Mouse (Mus musculus) spleen, postnatal 4 days (tissue): ENCODE measurements around the gene Ngdn.
"Not testable (repeated sequence)": the region's sequence is repeated elsewhere in the genome, so short reads cannot be mapped to it uniquely, and the experiment has no call there.

Source experiments
- DNase-seq, 2 experiments: peaks; one replicate each; pipeline ENCODE4 v3.0.0; 2022; ENCODE audit warnings: low spot score in 2 of 2

Gene Ngdn

DNA sequence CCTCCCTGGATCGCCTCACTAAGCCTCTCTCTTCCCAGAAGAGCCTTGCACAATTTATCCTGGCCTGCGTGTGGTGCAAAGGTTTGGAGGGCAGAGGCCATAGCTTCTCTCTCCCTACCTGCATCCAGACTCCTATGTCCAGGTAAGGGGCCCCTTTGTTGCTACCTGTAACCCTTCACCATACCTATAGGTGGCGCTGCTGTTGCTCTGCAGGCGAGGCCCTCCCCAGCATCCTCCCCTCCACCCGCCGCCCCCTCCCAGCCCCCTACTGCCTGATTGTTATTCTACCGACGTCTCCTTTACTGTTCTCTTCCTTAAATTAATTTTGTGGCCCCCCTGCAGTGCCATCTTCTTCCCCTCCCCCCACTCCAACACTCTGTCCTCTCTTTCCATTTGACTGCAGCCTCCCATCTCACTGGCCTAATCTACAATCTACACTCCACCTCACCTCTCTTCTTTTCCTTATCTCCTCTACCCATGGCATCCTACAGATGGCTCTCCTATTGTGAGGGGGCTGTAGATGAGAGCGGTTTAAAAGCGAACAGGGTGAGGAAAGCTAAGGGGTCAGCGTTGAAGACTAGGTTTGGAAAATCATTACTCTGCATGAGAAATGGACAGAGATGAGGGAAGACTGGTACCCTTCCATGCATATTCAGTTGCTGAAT, 13.9 kb downstream of the Ngdn start:
- DNase-seq: peak; percentile 26 to 65

DNA sequence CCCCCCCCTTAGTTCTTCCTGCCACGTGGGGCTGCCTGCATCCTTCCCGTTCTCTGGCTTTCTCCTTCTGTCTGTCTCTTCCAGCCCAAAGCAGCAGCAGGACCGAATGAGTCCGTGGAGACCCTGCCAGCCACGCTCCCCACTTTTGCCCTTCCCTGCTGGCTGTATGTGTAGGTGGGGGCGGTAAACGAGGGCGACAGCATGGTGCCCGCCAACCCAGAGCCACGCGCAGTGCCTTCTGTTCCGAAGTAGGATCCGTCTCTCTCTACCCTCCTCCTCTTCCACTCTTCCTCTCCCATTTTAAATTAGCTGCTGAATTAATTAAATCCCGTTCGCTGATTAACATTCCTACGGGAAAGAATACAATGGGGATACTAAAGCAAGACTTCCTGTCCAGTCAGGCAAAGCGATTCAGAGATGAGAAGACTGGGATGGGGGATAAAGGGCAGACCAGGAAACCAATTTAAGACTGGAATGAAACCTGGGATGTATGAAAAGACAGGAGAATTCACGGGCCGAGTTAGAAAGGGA, 17.5 kb downstream of the Ngdn start:
- DNase-seq: no peak

DNA sequence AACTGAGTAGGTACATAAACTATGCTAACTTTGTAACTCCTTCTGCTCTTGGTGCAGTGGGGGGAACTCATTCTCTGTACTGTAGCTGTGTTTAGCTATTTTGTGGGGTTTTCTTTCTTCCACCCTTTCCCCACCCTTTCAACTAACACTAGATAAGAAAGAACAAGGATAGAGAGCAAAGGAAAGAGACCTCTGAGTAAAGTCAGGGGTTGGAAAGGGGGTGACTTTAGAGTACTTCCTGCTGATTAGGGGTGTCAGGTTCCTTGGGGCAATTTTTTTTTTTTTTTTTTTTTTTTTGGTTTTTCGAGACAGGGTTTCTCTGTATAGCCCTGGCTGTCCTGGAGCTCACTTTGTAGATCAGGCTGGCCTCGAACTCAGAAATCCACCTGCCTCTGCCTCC, 28.4 kb downstream of the Ngdn start:
- DNase-seq: not testable (repeated sequence)

DNA sequence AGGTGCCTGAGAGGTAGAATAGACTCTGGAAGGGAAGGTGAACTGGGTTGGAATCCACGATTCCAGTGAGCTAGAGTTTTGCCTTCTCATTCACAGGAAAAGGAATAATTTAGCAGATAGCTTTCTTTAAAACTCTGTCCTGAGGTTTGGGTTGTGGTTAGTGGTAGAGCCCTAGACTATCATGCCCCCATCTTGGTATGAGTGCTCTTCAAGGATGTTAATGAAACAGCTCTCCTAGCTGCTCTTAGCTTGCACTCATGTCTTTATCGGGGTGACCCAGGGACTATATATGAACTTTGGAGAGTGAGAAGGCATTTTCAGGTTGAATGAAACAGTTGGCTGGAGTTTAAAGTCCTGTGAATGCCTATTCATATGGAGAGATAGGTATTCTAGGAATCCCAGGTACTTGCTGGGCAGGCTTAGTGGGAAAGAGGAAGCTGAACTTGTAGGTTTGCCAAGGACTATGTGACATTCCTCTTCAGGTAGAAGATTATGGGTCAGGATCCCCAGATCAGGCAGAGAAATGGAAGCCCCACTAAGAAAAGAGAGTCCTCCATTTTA, 32.8 kb downstream of the Ngdn start:
- no peak for DNase-seq

DNA sequence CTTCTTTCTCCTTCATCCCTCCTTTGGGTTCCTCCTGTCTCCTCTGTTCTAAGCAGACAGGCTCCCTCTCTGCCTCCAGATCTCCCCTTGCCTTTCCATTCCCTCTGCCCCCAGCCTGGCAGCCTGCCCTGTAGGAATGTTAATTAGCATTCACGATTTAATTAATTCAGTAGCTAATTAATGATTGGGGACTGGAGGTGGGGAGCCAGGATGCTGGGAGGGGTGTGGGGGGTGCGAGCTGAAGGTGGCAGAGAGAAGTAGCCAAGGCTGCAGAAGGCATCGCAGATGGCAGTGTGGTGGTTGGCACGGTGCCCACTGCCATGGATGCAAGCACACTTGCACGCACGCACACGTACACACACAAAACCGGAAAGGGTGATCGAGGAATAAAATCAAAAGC, 37.2 kb downstream of the Ngdn start:
- no peak for DNase-seq

DNA sequence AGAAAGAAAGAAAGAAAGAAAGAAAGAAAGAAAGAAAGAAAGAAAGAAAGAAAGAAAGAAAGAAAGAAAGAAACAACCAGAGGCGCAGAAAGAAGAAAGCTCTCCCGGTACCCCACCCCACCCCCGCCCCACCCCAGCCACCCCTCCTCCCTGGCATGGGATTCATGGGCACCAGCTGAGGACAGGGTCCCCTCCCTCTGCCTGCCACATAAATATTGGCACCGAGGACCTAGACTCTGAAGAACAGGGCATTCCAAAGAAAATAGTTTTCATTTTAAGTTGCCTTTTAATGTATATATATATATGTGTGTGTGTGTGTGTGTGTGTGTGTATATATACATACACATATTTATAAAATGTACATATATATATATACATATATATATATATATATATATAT, 37.8 kb downstream of the Ngdn start:
- DNase-seq: no peak

DNA sequence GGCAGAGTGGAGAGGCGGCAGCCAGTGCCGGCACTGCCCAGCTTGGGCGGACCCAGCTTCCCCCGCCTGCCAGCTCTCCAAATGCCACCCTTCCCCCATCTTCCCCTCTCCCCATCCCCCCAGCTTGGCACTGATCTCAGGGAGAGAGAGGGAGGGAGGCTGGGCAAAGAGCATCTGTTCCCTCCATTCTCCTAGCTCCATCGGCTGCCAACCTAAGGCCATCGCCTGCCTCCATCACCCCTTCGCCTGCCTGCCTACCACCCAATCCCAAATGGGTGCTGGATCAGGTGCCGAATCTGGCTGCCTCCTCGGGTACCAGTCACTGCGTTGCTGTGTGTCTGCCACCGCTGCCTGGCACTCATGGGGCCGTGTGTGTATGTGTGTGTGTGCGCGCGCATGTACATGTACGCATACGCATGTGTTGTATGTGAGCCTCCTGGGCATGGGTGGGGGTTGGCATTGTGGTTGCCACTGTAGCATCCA, 38.5 kb downstream of the Ngdn start:
- DNase-seq: no peak

DNA sequence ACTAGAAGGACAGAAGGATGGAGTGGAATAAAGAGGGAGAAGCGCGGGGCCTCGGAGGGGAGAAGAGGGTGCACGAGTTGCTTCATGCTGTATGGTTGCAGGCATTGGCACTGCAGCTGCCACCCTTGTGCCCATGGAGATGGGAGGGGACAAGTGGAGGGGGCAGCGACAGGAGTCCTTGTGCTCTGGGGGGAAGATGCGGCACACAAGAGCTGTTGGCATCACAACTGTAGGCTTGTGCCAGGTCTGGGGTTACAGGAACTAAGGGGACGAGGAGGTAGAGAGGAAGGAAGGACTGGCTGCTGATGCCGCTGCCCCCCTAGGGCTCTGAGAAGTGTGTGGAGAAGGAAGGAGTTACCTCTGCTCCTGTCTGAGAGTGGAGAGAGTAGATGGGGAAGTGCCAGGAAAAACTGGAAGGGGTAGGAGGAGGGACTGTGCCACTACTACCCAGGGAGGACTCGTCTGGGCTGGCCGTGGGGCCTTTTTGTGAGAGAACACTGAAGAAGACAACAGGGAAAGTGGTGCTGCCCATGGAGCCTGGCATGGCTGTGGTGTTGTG, 39.0 kb downstream of the Ngdn start:
- no peak for DNase-seq

DNA sequence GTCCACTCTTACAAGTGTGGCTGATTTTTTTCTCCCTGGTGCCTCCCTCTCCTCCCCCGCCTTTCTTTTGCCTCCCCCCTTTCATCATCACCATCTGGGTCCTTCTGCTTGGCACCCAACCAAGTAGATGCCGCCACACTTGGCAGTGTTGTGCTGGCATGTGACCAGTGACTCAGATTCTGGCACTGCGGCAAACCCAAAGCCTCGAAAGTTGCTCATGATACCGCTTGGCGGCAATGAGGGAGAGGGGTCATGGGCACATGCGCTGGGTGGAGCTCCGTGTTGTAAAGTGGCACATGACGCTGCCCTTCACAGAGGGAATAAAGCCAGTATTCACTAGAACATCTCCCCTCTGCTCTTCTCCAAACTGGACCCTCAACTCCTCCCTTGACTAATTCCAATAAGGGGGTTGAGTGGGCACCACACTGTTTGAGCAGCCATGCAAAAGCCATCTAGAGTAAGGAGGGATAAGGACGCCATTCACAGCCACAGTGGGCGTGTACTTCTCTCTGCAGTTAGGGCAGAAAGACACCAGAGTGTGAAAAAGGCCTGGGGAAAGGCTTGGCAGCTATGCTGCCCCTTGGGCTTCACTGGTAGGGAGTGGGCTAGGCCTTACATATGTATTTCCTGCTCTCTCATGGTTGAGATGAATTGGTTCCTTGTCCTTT, 40.0 kb downstream of the Ngdn start:
- DNase-seq: no peak

DNA sequence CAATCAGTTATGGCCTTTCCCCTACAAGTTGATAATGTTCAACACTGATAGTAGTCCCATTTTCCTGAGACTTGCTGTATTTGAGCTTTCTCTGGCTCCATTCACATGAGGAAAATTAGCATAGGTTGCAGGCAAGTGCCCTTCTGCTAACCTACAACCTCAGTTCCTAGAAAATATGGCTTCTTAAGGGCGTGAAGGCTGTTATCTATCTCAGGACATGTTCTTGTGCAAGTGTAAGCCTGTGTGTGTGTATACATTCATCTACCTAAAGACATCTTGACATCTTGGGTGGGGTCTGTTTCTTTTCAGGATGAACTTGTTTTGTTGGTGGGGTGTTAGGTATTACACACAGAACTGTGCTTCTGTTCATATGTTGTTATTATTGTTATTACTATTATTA, 43.8 kb downstream of the Ngdn start:
- DNase-seq: no peak

DNA sequence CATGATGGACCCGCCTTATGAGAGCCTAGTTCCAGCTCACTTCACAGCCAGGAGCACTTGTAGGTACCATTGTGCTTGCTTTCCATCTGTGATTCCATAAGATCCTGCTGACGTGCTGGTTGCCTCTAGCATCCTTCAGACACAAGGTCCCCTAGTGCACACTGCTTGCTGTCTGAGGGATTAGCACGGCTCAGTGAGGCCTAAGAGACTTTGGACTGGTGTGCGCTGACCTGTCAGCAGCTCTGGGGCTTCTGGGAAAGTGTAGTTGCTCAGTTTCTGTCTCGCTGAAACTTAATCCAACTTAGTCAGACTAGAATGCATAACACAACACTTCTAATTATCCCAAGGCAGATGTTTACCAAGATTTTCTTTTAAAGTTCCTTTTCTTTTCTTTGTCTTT, 44.7 kb downstream of the Ngdn start:
- DNase-seq: no peak

DNA sequence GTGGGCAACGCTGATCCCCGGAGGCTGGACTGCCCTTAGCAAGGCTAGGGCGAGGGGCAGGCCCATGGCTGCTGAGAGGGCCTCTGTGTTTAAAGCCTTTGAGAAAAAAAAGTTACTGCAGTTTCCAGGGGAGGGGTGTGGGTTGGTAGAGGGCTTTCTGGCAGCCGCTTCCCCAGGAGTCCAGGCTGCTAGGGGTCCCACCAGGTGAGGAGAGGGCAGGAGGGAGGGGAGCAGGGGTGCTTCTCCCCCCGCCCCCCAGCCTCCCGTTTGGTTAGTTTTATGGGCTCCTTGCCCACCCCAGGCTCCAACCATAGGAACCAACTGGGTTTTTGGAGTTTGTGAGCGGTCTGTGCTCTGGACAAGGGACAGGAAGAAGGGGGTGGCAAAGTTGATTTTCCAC, 46.6 kb downstream of the Ngdn start:
- DNase-seq: no peak

DNA sequence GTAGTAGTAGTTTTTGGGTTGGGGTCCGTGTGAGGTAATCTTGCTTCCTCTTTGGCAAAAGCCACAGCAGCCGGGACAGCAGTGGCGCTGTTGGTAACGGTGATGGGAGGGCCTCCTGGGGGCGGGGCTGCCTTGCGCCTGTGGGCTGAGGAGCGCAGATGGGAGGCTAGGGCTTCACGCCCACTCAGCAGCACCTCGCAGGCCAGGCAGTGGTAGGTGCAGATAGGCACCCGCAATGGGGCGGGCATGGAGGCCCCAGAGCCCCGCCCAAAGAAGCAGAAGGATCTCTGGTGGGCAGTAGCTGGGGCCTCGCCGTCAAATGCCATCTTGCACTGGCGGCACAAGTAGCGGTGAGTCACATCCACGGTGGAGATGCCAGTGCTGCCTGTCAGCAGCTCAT, 47.4 kb downstream of the Ngdn start:
- DNase-seq: peak; percentile 89 to 90

DNA sequence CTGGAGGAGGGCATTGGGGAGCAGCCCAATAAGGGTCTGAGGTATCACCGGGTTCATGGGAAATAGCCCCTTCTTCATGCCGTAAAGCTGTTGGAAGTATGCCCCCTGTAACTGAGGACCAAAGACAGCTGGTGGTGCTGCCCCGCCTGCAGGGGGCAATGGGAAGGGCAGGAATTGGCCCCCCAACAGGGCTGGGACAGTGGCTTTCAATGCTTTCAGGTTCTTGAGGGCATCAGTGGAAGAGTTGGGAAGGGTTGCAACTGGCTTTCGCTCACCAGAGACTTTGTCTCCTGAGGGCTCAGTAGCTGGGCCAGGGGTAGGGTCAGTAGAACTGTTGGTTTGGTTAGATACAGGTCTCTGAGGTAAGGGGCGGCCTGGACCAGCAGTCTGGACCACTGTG, 47.9 kb downstream of the Ngdn start:
- no peak for DNase-seq

DNA sequence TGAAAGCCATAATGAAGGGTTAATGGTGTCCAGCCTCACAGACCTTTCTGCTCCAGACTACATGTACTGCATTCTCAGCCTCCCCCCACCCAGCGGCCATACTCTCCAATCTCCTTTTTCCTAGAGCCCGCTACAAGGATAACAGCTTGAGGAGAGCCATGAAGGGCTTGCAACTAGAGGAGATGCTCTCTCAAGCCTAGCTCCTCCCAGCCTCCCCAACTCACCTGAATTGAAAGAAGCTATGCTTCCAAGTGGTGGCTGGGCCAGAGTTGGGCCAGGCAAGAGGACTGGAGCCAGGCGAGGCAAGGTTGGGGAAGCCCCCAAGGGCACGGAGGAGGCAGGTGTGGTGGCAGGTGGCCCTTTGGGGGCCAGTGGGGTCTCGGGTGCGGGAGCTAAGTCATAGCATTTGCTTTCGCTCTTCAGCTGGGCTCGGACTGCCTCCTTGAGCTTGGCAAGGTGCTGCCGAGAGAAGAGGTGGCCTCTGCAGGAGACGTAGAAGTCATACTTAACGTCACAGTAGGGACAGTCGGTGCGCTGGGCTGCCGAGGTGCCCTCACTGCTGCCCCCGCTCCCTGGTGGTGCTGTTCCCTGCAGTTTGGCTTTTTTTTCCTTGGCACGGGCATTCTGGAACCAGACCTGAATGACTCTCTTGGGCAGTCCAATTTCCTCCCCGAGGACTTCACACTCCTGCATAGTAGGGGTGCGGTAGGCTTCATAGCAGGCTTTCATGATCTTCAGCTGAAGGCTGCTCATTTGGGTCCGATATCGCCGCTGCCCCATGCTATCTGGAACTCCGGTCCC, 48.5 kb downstream of the Ngdn start:
- DNase-seq: no peak

DNA sequence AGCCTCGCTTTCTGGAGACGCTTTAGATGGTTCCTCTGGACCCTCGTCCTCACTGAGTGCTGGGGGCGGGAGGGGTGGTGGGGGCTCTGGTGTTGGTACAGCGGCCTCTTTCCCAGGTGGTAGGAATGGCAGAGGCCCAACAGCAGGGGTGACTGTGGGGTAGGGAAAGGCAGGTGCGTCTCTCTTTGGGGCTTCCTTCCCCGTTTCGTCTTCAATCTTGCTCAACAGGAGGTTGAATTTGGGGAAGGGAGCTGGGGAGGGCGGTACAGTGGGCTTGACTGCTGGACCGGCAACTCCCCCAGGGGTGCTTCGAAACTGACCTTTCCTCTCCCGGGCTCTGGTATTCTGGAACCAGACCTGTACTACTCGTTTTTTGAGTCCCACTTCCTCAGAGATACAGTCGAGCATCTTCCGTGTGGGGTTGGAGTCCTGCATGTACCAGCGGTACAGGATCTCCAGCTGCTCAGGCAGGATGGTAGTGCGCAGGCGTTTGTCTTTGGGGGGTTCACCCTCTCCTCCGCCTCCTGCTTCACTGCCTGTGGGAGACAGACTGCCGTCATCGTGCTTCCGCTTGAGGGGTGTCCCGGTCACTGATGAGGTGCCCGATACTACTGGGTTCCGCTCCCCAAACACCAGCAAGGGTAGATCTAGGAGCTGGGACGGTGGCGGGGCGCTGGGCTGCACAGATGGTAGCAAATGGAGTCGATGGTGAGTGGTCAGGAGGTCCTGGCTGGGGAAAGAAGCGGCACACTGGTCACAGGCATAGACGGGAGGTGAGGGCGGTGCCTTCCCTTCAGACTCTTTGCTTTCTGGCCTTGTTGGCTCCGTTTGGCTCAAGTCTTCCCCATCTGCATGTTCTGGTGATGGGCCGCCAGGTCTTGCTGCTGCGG, 49.5 kb downstream of the Ngdn start:
- DNase-seq: no peak

DNA sequence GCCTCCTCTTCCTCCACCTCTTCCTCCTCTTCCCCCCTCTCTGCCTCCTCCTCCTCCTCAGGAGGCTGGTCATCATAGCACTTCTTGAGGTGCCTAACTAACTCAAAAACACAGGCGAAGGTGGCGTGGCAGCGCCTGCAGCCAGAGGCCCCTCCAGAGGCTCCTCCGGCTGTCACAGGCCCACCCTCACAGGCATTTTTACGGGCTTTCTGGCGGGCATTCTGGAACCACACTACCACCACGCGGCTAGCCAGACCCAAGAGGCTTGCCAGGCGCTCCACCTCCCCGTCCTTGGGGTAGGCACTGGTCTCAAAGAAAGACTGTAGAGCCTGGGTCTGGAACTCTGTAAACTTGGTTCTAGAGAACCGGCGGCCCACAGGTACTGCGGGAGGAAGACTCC, 50.1 kb downstream of the Ngdn start:
- no peak for DNase-seq

DNA sequence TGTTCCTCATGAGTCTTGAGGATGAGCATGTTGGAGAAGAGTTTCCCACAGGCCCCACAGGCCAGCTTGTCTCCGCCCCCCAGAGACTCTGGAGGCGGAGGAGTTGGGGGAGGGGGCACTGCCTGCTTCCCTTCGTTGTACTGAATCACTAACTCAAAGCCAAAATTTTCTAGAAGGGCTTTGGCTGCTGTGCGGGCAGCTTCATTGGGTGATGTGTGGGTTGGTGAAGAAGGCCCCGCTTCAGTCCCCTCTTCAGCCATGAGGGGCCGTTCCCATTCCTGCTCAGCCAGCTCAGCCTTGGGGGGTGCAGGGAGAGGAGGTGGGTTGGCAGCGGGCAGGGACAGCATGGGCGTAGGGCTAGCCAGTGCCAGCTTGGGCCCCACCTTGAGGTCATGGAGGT, 50.8 kb downstream of the Ngdn start:
- no peak for DNase-seq

DNA sequence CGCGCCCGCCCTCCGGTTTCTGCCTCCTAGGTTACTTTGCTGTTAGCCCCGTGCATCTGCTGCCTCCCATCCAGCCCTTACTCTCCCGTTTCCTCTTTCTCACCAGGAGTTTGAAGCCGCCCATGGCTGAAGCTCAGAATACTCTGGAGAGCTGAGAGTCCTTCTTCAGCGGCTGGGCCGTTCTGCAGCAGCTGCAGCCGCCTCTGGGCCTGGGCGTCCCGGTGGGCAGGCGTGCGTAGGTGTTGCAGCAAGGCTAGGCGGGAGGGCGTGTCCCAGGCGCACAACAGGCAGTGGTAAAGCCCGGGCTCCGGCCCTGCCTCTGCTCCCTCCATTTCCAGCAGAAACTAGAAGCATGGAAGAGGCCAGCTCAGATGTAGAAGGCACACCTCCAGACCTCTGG, 56.5 kb downstream of the Ngdn start:
- DNase-seq: no peak
